Mouse (Mus musculus): ENCODE results near the gene Nlrc3. TPM values are rescaled to one million over a fixed set of nuclear protein-coding genes. Genes with fewer than 3 reads are reported as not detected.
"Not testable (repeated sequence)": the region's sequence is repeated elsewhere in the genome, so short reads cannot be mapped to it uniquely, and the experiment has no call there.

The Nlrc3 gene
- polyA plus RNA-seq (2015; fragmentation: Nextera tagmentation; extraction: Ambion mirVana), result 1.0 TPM in 2 replicates

DNA sequence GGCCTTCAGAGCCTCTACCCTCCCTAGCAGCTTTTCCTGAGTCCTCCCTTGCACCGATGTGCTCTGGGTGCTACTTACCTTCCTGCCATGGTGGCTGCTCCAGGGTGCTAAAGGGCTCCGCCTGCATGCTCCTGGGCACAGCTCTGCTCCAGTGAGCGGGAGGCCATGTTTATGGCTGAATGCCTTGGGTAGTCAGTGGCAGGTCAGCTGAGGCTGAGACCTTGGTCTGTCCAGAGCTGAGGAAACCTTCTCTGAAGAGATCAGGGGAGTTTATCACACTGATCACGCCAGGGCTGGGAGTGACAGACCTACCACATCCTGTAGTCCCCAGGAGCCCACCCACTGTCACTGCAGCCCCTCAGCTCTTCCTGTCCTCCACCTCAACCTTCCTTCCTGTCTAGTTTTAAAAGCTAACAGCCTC lies at the start of gene Nlrc3:
Nlrc3 (minus strand) TSS at position 382 of the 421 bp plus-strand sequence.
- no peak within 1 kb of the TSS for H3K27ac ChIP-seq
- peaks cover 32% of the 10 kb centered on the region for H3K36me3 ChIP-seq (replicated peaks)
- H3K9ac ChIP-seq, result no peak within 1 kb of the TSS
- H3K4me3 ChIP-seq, result no peak within 1 kb of the TSS
- H3K27me3 ChIP-seq (replicated peaks), result no peaks in the 10 kb centered on the region
- no peaks in the 10 kb centered on the region for H3K4me1 ChIP-seq
- 78% methylated on average over 4 of the region's 4 CpGs for WGBS
- no peak within 1 kb of the TSS for H3K4me2 ChIP-seq
- ATAC-seq (replicated peaks), result peak; percentile 32; the same call in 1 of the 2 replicates
- no peaks in the 10 kb centered on the region for H3K9me3 ChIP-seq

DNA sequence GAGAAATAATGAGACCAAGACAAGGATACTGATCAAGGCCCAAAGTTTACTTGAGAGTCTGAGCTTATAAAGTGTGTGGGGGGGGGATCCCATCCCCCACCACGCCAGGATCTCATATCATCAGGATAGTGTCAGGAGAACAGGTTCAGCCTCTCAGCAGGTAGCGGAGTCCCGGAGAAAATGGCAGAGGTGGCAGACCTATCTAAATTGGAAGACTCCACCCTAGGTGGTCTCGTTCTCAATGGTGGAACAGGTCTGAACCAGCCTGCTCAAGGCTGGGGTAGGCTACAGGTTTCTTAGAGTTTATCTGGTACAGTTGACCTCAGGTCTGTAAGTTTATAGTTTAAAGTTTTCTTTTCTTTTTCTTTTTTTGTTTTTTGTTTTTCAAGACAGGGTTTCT lies 46.3 kb upstream of the Nlrc3 start:
- 81% methylated on average over 4 of the region's 4 CpGs for WGBS
- H3K36me3 ChIP-seq (replicated peaks), result no peaks in the 10 kb centered on the region
- no peaks in the 10 kb centered on the region for H3K27me3 ChIP-seq (replicated peaks)
- ATAC-seq (replicated peaks), result no peak
- H3K27ac ChIP-seq, result no peak overlapping the region
- H3K9ac ChIP-seq, result no peak overlapping the region
- no peaks in the 10 kb centered on the region for H3K4me1 ChIP-seq
- no peak overlapping the region for H3K4me3 ChIP-seq
- no peak overlapping the region for H3K4me2 ChIP-seq
- H3K9me3 ChIP-seq, result no peaks in the 10 kb centered on the region

DNA sequence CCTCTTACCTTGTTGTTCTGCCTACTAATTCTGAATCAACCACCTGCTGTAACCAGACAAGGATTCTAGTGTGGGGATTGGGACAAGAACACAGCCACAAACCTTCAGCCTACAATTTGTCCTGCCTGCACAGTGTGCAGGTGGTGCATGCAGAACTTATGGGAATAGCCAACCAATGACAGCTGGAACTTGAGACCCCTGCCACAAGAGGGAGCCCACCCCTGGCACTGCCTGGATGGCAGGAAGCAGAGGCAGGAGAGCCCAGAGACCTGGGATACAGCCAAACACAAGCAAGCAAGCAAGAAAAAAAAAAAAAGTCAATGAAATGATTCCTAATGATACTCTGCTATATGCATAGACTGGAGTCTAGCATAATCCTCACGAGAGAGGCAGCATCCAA lies 44.8 kb upstream of the Nlrc3 start:
- H3K36me3 ChIP-seq (replicated peaks), result no peaks in the 10 kb centered on the region
- H3K27me3 ChIP-seq (replicated peaks), result no peaks in the 10 kb centered on the region
- WGBS, result 77% methylated on average over 1 of the region's 1 CpGs
- no peaks in the 10 kb centered on the region for H3K4me1 ChIP-seq
- no peak for ATAC-seq (replicated peaks)
- no peak overlapping the region for H3K4me2 ChIP-seq
- no peak overlapping the region for H3K4me3 ChIP-seq
- H3K9ac ChIP-seq, result no peak overlapping the region
- H3K9me3 ChIP-seq, result no peaks in the 10 kb centered on the region
- no peak overlapping the region for H3K27ac ChIP-seq

DNA sequence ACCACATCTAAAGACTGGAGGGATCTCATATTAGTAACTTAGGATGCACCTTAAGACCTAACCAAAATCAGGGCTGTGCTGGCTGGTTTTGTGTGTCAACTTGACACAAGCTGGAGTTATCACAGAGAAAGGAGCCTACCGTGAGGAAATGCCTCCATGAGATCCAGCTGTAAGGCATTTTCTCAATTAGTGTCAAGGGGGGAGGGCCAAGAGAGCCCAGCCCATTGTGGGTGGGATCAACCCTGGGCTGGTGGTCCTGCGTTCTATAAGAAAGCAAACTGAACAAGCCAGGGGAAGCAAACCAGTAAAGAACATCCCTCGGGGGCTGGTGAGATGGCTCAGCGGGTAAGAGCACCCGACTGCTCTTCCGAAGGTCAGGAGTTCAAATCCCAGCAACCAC lies 41.0 kb upstream of the Nlrc3 start:
- not testable (repeated sequence) for H3K9ac ChIP-seq; ATAC-seq (replicated peaks); H3K36me3 ChIP-seq (replicated peaks); H3K4me2 ChIP-seq; H3K4me1 ChIP-seq; H3K27me3 ChIP-seq (replicated peaks); H3K9me3 ChIP-seq; H3K4me3 ChIP-seq; H3K27ac ChIP-seq
- WGBS, result 75% methylated on average over 6 of the region's 6 CpGs

DNA sequence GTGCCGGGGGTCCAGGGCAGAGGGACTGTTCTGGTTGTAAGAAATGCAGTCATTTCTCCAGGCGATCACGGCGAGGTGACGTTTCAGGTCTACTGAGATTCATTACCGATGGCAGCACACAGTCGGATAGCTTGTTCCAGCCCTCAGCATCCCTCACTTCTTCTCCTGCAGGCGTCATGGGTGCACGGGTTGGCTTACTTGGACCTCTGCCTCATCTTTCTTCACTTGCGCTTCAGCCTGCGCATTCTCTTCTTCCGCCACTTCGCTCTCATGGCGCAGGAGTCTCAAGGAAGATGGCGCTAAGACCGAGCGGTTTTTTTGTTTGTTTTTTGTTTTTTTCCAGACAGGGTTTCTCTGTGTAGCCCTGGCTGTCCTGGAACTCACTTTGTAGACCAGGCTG lies 40.4 kb upstream of the Nlrc3 start:
- H3K4me1 ChIP-seq; H3K9ac ChIP-seq; H3K27me3 ChIP-seq (replicated peaks); H3K36me3 ChIP-seq (replicated peaks); H3K4me3 ChIP-seq; H3K27ac ChIP-seq; ATAC-seq (replicated peaks); H3K4me2 ChIP-seq; H3K9me3 ChIP-seq: not testable (repeated sequence)
- WGBS, result 86% methylated on average over 17 of the region's 17 CpGs

DNA sequence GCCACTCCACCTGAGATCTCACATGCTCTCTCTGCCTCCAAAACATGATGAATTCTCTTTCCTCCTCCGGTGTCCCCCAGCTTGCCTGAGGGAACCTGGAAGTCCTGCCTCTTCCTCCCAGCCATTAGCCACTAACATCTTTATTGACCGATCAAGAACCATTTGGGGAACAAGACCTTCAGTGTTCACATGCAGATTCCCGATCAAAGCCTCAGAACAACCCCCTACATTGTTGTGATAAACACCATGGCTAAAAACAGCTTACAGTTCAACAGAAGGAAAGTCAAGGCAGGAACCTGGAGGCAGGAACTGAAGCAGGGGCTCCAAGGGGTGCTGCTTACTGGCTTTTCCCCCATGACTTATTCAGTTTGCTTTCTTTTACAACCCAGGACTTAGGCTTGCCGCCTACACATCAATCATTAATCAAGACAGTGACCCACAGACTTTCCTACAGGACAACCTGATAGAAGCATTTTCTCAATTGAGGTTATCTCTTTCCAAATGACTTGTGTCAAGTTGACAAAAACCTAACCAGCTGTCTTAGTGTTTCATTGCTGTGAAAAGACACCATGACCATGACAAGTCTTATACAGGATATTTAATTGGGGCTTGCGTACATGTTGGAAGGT lies 37.7 kb upstream of the Nlrc3 start:
- Histone ChIP-seq H3K4me2 (no peak overlapping the region), H3K4me1 (no peaks in the 10 kb centered on the region), H3K36me3 (replicated peaks) (no peaks in the 10 kb centered on the region), H3K27me3 (replicated peaks) (no peaks in the 10 kb centered on the region), H3K9me3 (no peaks in the 10 kb centered on the region), H3K9ac (no peak overlapping the region), H3K4me3 (no peak overlapping the region), H3K27ac (no peak overlapping the region)
- ATAC-seq (replicated peaks), result no peak
- WGBS, result 84% methylated on average over 5 of the region's 5 CpGs

DNA sequence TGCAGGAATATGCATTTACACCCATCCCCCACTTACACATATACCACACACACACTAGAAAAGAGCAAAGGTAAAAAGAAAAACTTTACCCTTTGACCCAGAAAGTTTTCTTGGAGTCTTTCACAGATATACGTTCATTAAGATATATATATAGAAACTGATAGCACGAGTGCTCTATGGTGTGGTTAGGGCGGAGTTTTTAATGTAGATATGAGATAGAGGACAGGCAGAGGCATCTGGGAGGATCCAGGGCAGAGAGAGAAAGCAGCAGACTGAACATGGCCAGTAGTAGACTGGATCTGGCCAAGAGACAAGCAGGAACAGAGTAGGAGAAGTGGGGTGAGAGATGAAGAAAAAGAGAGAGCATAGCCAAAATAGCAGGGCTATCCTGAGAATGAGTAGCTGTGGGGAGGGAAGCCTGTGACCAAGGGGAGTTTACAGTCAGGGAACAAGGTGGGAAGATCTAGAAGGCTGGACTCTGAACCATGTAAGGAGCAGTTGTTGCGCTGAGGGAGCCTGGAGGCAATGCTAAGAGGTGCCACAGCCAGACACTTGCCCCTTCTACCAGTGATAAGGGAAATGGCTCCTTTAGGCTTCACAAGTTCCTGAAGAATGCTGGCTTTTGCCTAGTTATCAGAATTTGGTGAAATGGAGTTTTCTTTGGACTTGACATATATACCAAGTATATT lies 36.6 kb upstream of the Nlrc3 start:
- 82% methylated on average over 4 of the region's 4 CpGs for WGBS
- ATAC-seq (replicated peaks), result no peak

DNA sequence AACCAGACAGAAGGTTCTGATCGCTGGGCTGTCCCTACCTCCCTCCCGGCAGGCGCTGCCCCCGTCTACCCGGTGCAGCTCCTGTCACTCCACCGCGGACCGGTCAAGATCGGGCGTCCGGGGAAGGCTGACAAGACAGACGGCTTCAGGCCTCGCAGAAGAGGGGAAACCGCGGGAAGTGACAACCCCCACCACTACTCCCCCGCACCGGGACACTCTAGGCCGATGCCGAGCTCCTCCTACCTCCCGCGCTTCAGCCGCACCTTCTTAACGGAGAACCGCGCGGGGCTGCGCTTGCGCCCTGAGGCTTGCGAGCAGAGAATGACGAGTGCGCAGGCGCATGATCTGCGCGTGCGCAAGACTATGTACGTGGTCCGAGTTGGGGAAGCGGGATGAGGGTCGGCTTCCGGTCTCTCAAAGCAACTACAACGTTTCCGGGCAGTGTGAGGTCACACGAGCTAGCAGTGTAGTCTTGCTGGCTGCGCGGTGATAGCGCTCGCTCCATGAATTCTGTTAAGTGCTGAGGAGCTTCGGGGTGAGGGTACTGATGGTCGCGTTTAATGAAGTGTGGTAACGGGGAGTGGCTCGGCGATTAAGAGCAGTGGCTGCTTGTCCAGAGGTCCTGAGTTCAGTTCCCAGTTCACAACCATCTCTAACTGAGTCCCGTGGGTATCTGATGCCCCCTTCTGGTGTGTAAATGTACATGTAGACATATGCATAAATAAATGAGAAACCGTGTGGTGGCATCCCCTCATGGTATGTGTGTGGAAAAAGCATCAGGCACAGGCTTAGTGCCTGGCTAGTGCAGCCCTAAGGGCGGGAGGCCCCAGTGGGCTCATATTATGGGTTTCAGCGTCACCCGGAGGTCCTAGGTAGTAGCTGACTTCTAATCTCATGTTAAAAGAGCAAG lies 27.3 kb upstream of the Nlrc3 start, which contains the start of gene Slx4:
Slx4 (minus strand) TSS at position 282 of the 910 bp plus-strand sequence.
- Histone ChIP-seq H3K27ac (peak within 1 kb of the TSS; percentile 84), H3K4me2 (peak within 1 kb of the TSS; percentile 61), H3K36me3 (replicated peaks) (peaks cover 23% of the 10 kb centered on the region; the same call in 1 of the 2 replicates), H3K4me1 (peaks cover 19% of the 10 kb centered on the region), H3K27me3 (replicated peaks) (no peaks in the 10 kb centered on the region), H3K9ac (peak within 1 kb of the TSS; percentile 86), H3K4me3 (peak within 1 kb of the TSS; percentile 74), H3K9me3 (no peaks in the 10 kb centered on the region)
- peak; percentile 98 for ATAC-seq (replicated peaks)
- WGBS, result 1% methylated on average over 50 of the region's 58 CpGs

More for the DNA sequence above, 36.6 kb upstream of the Nlrc3 start:
- no peaks in the 10 kb centered on the region for H3K27me3 ChIP-seq (replicated peaks)
- no peak overlapping the region for H3K4me3 ChIP-seq
- H3K27ac ChIP-seq, result no peak overlapping the region
- H3K9me3 ChIP-seq, result no peaks in the 10 kb centered on the region
- no peaks in the 10 kb centered on the region for H3K4me1 ChIP-seq
- H3K4me2 ChIP-seq, result no peak overlapping the region
- no peak overlapping the region for H3K9ac ChIP-seq
- H3K36me3 ChIP-seq (replicated peaks), result no peaks in the 10 kb centered on the region

DNA sequence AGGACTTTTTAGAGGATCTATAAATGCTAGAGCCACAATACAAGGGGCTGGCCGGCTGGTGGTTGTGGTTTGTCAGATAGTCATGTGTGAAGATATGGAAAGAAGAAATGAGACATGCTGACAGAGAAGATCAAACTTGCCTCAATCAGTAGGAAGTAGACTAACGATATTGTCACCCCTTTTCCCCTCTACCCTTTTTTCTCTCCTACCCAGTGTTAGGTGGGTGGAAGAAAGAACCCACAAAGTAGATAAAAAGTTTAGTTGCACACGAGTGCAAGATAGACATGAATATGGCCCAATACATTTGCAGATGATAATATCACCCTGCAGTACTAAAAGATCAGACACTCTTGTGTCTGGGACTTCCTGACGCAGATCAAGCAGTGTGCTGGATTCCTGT lies 12.0 kb upstream of the Nlrc3 start:
- Histone ChIP-seq H3K4me3 (no peak overlapping the region), H3K4me1 (no peaks in the 10 kb centered on the region), H3K27me3 (replicated peaks) (no peaks in the 10 kb centered on the region), H3K9ac (no peak overlapping the region), H3K9me3 (no peaks in the 10 kb centered on the region), H3K27ac (no peak overlapping the region), H3K4me2 (no peak overlapping the region), H3K36me3 (replicated peaks) (peaks cover 87% of the 10 kb centered on the region)
- 97% methylated on average over 4 of the region's 4 CpGs for WGBS
- no peak for ATAC-seq (replicated peaks)

DNA sequence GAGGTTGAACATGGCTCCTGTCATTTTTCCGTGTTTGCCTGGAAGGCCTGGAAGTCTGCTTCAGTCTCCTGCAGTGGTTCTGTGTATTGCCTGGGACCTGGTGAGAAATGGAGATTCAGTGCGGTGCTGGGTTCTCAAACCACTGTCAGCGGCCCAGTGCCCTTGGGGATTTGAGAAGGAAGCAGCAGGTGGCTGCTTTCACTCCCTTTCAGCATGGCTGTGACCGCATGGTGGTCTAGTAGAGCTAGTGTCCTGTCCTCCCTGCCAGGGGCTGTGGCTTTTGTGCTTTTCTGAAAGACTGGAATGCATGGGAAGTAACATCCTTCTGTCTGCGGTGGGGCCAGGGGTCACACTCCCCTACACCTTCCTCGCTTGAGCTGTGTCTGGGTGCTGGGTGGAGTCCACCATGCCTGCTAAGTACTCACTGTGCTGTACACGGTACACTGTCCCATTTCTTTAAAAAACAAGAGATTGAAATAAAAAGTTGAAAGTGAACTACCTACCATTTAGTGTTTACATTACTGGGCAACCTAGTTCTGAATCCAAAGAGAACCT lies 6.8 kb upstream of the Nlrc3 start:
- Histone ChIP-seq H3K27ac (no peak overlapping the region), H3K9ac (no peak overlapping the region), H3K4me1 (no peaks in the 10 kb centered on the region), H3K27me3 (replicated peaks) (no peaks in the 10 kb centered on the region), H3K36me3 (replicated peaks) (peaks cover 75% of the 10 kb centered on the region), H3K4me2 (no peak overlapping the region), H3K4me3 (no peak overlapping the region), H3K9me3 (no peaks in the 10 kb centered on the region)
- no peak for ATAC-seq (replicated peaks)
- 51% methylated on average over 7 of the region's 7 CpGs for WGBS

DNA sequence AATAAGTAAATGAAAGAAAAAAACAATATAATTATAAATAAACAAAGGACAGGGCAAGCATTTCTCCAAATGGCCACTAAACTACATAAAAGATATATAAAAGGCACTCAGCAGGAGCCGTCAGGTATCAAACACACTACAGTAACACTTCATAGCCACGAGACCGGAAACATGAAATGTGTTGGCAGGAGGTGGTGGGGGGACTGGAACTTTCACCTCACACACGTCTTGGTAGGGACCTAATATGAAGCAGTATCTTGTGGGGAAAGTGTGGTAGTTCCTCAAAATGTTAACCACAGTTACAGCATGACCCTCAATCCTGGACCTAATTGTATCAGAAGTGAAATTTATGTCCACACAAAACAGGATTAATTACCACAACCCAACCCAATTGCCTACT lies 5.7 kb upstream of the Nlrc3 start:
- Histone ChIP-seq H3K4me1 (no peaks in the 10 kb centered on the region), H3K36me3 (replicated peaks) (peaks cover 71% of the 10 kb centered on the region), H3K27me3 (replicated peaks) (no peaks in the 10 kb centered on the region), H3K27ac (no peak overlapping the region), H3K4me3 (no peak overlapping the region), H3K9ac (no peak overlapping the region), H3K4me2 (no peak overlapping the region), H3K9me3 (no peaks in the 10 kb centered on the region)
- ATAC-seq (replicated peaks), result no peak
- 93% methylated on average over 4 of the region's 4 CpGs for WGBS

DNA sequence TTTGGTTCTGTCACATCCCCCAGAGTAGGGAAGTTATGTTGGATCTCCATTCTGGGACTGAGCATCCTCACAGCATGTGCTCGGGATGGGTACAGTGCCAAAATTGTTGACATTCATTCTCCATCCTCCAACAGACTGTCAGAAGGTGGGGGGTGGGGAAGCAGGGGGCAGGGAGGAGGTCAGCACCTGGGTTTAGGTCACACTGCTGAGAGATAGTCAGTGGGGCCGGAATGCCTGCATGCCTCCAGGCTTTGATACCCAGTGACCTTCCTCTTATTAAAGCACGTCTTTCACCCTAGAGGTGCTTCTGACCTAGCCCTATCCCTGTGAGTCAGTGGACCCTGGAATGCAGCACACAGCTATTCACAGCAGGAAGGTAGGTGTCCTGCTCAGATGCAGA lies 280 bp upstream of the Nlrc3 start:
- no peak overlapping the region for H3K4me2 ChIP-seq
- no peaks in the 10 kb centered on the region for H3K9me3 ChIP-seq
- H3K4me1 ChIP-seq, result no peaks in the 10 kb centered on the region
- H3K36me3 ChIP-seq (replicated peaks), result peaks cover 36% of the 10 kb centered on the region
- H3K4me3 ChIP-seq, result no peak overlapping the region
- no peaks in the 10 kb centered on the region for H3K27me3 ChIP-seq (replicated peaks)
- no peak overlapping the region for H3K9ac ChIP-seq
- no peak for ATAC-seq (replicated peaks)
- H3K27ac ChIP-seq, result no peak overlapping the region
- whole genome bisulfite sequencing, result 61% methylated on average over 3 of the region's 3 CpGs
